Mouse (Mus musculus) intestine, postnatal 0 days (tissue): ENCODE data around the gene Ssr2. TPM values are rescaled to one million over a fixed set of nuclear protein-coding genes. Genes with fewer than 3 reads are reported as not detected.
"Not testable (repeated sequence)": the region's sequence is repeated elsewhere in the genome, so short reads cannot be mapped to it uniquely, and the experiment has no call there.

Experiments used
- ATAC-seq: fragments of 200-750 bp; cut with Nextera tagmentation; 2 replicates; pipeline ENCODE4 v1.8.0; 2017; ENCODE audit warnings: mild to moderate bottlenecking, moderate TSS enrichment, moderate library complexity
- H3K27ac ChIP-seq: fragments of 300-500 bp; sonication (generic); 2 replicates; pipeline ENCODE4 v1.5.1; 2014; ENCODE audit warnings: mild to moderate bottlenecking, low read depth, low read length, moderate library complexity
- H3K27me3 ChIP-seq: fragments of 300-500 bp; sonication (generic); replicated peaks from 2 replicates; pipeline ENCODE4 v1.6.1; 2014; ENCODE audit warnings: low read length, mixed read lengths; ENCODE audit not compliant: control insufficient read depth, insufficient read depth
- H3K36me3 ChIP-seq: fragments of 300-500 bp; sonication (generic); 2 replicates; pipeline ENCODE4 v1.6.1; 2014; ENCODE audit warnings: mild to moderate bottlenecking, moderate library complexity; ENCODE audit not compliant: control insufficient read depth, insufficient read depth
- H3K4me1 ChIP-seq: fragments of 300-500 bp; sonication (generic); replicated peaks from 2 replicates; pipeline ENCODE4 v1.6.1; 2014; ENCODE audit warnings: antibody characterized with exemption, low read length, mixed read lengths; ENCODE audit not compliant: control insufficient read depth, insufficient read depth
- H3K4me2 ChIP-seq: fragments of 300-500 bp; sonication (generic); replicated peaks from 2 replicates; pipeline ENCODE4 v1.6.1; 2014; ENCODE audit warnings: low read depth, mild to moderate bottlenecking, moderate library complexity
- H3K4me3 ChIP-seq: fragments of 300-500 bp; sonication (generic); 2 replicates; pipeline ENCODE4 v1.5.1; 2014; ENCODE audit warnings: low read depth, low read length
- H3K9ac ChIP-seq: fragments of 300-500 bp; sonication (generic); 2 replicates; pipeline ENCODE4 v1.6.1; 2014; ENCODE audit warnings: mild to moderate bottlenecking, low read depth, low read length
- H3K9me3 ChIP-seq: fragments of 300-500 bp; sonication (generic); 2 replicates; pipeline ENCODE4 v1.6.1; 2016; ENCODE audit warnings: mixed run types; ENCODE audit not compliant: control insufficient read depth
- CTCF ChIP-seq: sonication (generic); IDR thresholded peaks from 2 replicates; pipeline ENCODE4 v1.5.1; 2016; ENCODE audit warnings: low read depth, mild to moderate bottlenecking, control low read depth, antibody characterized with exemption, moderate library complexity
- WGBS: fragments of 180-500 bp; shearing (Covaris S2); extraction: QIAGEN DNeasy Blood & Tissue Kit; methylation state at CpG from one replicate; pipeline ENCODE4 v1.1.7; 2014; 5-methylcytosine and 5-hydroxymethylcytosine counted together
- polyA plus RNA-seq: library from polyadenylated mRNA; unstranded; fragments of >200 nt; fragmentation: Nextera tagmentation; extraction: Ambion mirVana; gene quantifications from 2 replicates; pipeline ENCODE4 v1.2.1, GENCODE M21; 2015

The Ssr2 gene
- polyA plus RNA-seq, 1 experiment from 2014 or later, result 268 TPM

DNA sequence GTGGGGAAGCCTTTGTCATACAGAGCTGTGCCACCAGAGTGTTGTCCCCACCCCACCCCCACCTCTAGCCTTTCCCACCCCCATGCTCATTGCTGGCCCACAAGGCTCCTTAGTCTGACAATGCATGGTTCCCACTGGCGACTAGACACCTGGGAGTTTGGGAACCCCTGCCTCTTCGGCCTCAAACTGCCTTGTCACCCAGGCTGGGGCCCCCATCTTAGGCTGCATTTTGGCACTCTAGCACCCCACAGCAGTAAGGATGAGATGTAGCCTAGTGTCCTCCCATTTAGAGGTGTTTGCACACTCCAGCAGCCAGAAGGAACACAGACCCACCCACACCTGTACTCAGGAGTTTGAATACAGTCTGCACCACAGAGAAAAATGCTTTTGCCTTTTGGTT, 1.9 kb upstream of the Ssr2 start:
- Histone ChIP-seq H3K9me3 (no peaks in the 10 kb centered on the region), H3K27me3 (no peaks in the 10 kb centered on the region), H3K4me1 (no peaks in the 10 kb centered on the region), H3K27ac (no peak overlapping the region), H3K9ac (no peak overlapping the region), H3K4me2 (no peak overlapping the region), H3K36me3 (no peaks in the 10 kb centered on the region), H3K4me3 (no peak overlapping the region)
- no peak for TF ChIP-seq CTCF
- ATAC-seq, result no peak
- WGBS, result 73% methylated on average over 2 of the region's 2 CpGs

DNA sequence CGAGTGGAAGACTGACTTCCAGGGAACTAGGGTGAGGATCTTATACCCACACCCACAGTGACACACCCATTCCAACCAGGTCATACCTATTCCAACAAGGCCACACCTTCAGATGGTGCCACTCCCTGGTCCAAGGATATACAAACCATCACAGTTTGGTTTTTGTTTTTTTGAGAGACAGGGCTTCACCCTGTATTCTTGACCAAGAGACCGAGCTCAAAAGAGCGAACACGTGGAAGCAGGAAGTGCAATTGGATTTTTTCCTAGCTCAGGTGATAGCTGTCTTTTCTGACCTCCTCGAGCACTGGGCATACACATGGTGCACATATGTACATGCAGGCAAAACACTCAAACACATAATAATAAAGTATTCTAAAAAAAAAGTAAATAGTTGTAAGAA, 2.2 kb downstream of the Ssr2 start:
- peaks cover 14% of the 10 kb centered on the region for H3K36me3 ChIP-seq
- H3K4me1 ChIP-seq, ATAC-seq, H3K4me2 ChIP-seq, H3K4me3 ChIP-seq, H3K27ac ChIP-seq, H3K9ac ChIP-seq, H3K27me3 ChIP-seq, H3K9me3 ChIP-seq: not testable (repeated sequence)
- WGBS, result 71% methylated on average over 5 of the region's 5 CpGs

DNA sequence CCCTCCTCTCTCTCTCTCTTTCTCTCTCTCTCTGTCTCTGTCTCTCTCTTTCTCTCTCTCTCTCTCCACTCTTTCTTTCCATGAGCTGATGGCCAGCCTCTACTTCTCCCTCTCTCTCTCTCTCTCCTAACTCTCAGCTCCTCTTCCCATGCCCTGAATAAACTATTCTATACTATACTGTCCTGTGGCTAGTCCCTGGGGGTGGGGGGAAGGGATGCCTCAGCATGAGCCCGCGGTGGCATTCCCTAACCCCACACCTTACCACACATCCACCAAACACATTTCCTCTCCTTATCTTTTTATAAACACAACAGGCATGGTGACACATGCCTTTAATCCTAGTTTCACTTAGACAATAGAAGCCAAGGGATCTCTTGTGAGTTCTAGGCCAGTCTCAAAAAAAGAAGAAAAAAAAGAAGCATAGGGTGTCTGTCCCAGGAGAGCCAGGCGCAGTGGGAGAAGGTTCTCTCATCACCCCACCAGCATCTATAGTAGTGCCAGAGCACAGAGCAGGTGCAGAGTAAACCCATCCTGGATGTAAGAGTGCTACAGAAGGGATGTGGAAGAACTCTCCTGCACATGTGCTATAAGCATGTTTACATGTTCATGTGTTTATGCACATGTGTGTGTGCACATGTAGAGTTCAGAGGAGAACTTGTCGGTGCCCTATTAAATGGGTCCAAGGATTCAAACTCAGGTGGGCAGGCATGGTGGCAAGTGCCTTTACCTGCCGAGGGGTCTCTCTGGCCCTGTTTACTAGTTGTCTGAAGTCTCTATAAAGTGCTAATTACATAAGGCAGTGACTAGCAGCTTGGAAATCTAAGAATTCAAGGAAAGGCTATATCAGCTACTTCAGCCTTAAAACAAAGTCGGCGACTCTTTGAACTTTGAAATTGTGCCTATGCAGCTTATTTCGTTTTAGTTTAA, 3.1 kb downstream of the Ssr2 start:
- Histone ChIP-seq H3K4me3 (peak overlapping the region; percentile 93), H3K4me1 (0 out of 2 replicates have a peak, but pooled peaks cover 2% of the 10 kb centered on the region), H3K4me2 (peak overlapping the region; percentile 77), H3K9ac (0 out of 2 replicates have a peak overlapping the region, but pooled peaks have one; percentile 73), H3K27me3 (no peaks in the 10 kb centered on the region), H3K36me3 (peaks cover 23% of the 10 kb centered on the region), H3K27ac (no peak overlapping the region), H3K9me3 (no peaks in the 10 kb centered on the region)
- 43% methylated on average over 8 of the region's 8 CpGs for WGBS
- ATAC-seq, result no peak
- TF ChIP-seq CTCF, result no peak

DNA sequence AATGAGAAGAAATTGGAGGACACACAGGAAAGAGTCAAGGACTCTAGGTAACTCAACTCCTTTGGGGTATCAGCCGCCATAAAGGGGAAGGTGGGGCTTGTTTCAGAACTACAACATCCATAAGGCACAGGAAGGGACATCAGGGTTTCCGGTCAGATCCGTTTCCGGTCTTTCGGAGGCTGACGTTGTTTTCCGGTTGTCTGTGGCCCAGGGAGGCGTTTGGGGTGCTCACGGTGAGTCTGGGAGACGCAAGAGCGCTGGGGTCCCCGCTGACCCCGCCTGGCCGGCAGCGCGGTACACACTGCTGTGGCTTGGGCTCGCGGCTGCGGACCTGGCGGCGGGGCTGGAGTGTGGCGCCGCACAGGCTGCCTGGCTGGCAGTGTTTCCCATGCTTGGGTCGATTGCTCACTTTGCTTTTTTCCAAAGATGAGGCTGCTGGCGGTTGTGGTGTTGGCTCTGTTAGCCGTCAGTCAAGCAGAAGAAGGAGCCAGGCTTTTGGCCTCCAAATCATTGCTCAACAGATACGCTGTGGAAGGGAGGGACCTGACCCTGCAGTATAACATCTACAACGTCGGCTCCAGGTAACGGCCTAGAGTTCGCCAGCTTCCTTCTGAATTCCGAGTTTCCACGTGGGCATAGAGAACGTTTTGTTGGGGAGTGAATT, 3.9 kb downstream of the Ssr2 start:
- peak overlapping the region; percentile 77 for H3K4me2 ChIP-seq
- peak overlapping the region; percentile 60; the same call in 1 of the 2 replicates for H3K27ac ChIP-seq
- H3K9ac ChIP-seq, result peak overlapping the region; percentile 73
- H3K27me3 ChIP-seq, result no peaks in the 10 kb centered on the region
- 0 out of 2 replicates have a peak, but pooled peaks cover 2% of the 10 kb centered on the region for H3K4me1 ChIP-seq
- TF ChIP-seq CTCF, result peak; percentile 18; the same call in 1 of the 2 replicates
- H3K9me3 ChIP-seq, result no peaks in the 10 kb centered on the region
- ATAC-seq, result peak; percentile 73
- under 1% methylated on average over 34 of the region's 34 CpGs for WGBS
- peaks cover 28% of the 10 kb centered on the region for H3K36me3 ChIP-seq
- peak overlapping the region; percentile 93 for H3K4me3 ChIP-seq

DNA sequence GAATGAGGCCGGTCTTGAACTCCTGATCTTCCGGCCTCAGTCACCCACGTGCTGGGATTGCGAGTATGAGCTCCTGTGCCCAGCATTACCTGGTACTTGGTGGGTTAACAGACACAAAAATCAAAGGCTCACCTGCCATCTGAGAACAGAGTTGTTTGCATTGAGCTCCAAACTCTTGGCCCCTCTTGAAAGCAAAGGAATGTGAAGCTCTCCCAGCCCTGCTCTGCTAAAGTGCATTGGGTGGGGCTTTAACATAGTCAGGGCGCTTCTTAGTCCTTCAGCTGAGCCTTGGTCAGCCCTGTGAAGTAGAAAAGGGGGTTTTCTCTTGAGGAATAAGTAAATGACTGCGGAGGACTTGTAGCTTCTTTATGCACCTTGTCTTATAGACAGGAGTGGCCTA, 10.1 kb downstream of the Ssr2 start:
- H3K27me3 ChIP-seq, result no peaks in the 10 kb centered on the region
- no peak overlapping the region for H3K27ac ChIP-seq
- no peak overlapping the region for H3K9ac ChIP-seq
- no peak overlapping the region for H3K4me3 ChIP-seq
- no peak for TF ChIP-seq CTCF
- ATAC-seq, result no peak
- no peaks in the 10 kb centered on the region for H3K9me3 ChIP-seq
- peaks cover 55% of the 10 kb centered on the region for H3K36me3 ChIP-seq
- H3K4me1 ChIP-seq, result no peaks in the 10 kb centered on the region
- no peak overlapping the region for H3K4me2 ChIP-seq
- WGBS, result 84% methylated on average over 6 of the region's 6 CpGs

DNA sequence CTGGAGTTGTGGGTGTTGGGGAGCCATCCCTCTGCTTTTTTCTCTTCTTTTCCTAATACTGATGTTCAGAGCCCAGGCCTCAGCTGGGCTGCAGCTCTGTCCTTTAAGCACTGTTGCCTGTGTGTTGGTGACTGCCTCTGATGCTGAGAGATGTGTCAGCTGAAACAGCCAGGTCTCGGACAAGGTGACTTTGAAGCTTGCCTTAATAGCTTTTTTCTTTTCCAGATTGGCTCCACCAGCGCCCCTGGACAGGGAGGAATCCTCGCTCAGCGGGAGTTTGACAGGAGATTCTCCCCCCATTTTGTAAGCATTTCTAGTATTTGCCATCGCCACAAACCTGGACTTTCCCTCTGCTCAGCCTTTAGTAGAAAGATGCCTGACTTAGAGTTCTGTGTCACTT, 11.0 kb downstream of the Ssr2 start:
- H3K4me3 ChIP-seq, result no peak overlapping the region
- H3K27me3 ChIP-seq, result no peaks in the 10 kb centered on the region
- H3K4me2 ChIP-seq, result no peak overlapping the region
- H3K9ac ChIP-seq, result no peak overlapping the region
- ATAC-seq, result no peak
- 91% methylated on average over 5 of the region's 5 CpGs for WGBS
- TF ChIP-seq CTCF, result no peak
- H3K4me1 ChIP-seq, result no peaks in the 10 kb centered on the region
- H3K27ac ChIP-seq, result no peak overlapping the region
- peaks cover 52% of the 10 kb centered on the region for H3K36me3 ChIP-seq
- no peaks in the 10 kb centered on the region for H3K9me3 ChIP-seq
